Mouse (Mus musculus): Measurements from ENCODE around the gene Slc39a11. TPM values are rescaled to one million over a fixed set of nuclear protein-coding genes. Genes with fewer than 3 reads are reported as not detected.

Slc39a11 gene
- polyA plus RNA-seq, 1 experiment from 2014 or later, result 40.1 TPM

DNA sequence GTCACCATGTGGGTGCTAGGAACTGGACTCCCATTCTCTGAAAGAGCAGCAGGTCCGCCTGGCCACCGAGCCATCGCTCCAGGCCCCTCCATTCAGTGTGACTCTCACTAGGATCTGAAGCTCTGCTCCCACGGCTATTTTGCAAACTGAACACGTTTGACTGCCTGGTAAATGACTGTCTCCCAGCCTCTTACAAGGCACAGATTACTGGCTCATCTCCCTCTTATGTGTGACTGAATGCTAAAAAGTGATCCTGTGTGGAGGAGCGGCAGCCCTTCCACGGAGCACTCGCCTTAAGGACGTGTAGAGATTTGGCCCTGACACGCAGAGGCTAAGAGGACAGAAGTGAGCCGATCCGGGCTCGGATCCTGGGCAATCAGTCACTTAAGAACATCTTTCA lies 96.3 kb downstream of the Slc39a11 start:
- no peaks in the 10 kb centered on the region for H3K27me3 ChIP-seq (replicated peaks; ENCODE audit: control insufficient read depth, insufficient read depth, low read length)
- H3K4me3 ChIP-seq (ENCODE audit: low read length), result no peak overlapping the region
- 0 out of 2 replicates have a peak, but pooled peaks have one; percentile 19 for ATAC-seq
- H3K9me3 ChIP-seq (ENCODE audit: control insufficient read depth, low read length), result no peaks in the 10 kb centered on the region
- no peaks in the 10 kb centered on the region for H3K36me3 ChIP-seq (ENCODE audit: control insufficient read depth, insufficient read depth, low read length)
- H3K27ac ChIP-seq (ENCODE audit: low read depth, low read length), result peak overlapping the region; percentile 29
- WGBS, result 65% methylated on average over 13 of the region's 13 CpGs
- no peak overlapping the region for H3K4me2 ChIP-seq (ENCODE audit: low read length)
- no peak overlapping the region for H3K9ac ChIP-seq (ENCODE audit: low read depth, low read length)
- H3K4me1 ChIP-seq (ENCODE audit: control insufficient read depth, insufficient read depth, low read depth, low read length), result peaks cover 20% of the 10 kb centered on the region

DNA sequence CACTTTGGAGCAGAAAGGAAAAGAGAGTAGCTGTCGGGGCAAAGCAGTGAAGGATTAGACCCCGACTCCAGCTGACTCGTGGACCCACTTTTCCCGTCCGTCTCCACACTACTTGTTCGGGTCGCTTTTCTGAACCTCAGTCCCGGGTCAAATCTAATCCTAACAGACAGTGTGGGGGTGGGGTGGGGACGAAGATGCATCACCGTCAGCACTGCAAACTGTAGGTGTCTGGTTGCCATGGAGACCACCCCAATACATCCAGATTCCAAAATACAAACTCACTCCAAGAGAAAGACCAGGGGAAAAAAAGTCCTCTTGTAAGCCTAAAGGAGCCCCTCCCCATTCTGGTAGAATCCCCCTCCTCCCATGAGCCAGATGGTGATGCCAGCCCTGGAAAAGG lies 97.3 kb downstream of the Slc39a11 start:
- Histone ChIP-seq H3K9ac (ENCODE audit: low read depth, low read length) (no peak overlapping the region), H3K9me3 (ENCODE audit: control insufficient read depth, low read length) (no peaks in the 10 kb centered on the region), H3K4me3 (ENCODE audit: low read length) (no peak overlapping the region), H3K27me3 (replicated peaks; ENCODE audit: control insufficient read depth, insufficient read depth, low read length) (no peaks in the 10 kb centered on the region), H3K4me1 (ENCODE audit: control insufficient read depth, insufficient read depth, low read depth, low read length) (peaks cover 20% of the 10 kb centered on the region), H3K4me2 (ENCODE audit: low read length) (no peak overlapping the region), H3K27ac (ENCODE audit: low read depth, low read length) (no peak overlapping the region), H3K36me3 (ENCODE audit: control insufficient read depth, insufficient read depth, low read length) (no peaks in the 10 kb centered on the region)
- ATAC-seq, result no peak
- WGBS, result 68% methylated on average over 10 of the region's 10 CpGs

DNA sequence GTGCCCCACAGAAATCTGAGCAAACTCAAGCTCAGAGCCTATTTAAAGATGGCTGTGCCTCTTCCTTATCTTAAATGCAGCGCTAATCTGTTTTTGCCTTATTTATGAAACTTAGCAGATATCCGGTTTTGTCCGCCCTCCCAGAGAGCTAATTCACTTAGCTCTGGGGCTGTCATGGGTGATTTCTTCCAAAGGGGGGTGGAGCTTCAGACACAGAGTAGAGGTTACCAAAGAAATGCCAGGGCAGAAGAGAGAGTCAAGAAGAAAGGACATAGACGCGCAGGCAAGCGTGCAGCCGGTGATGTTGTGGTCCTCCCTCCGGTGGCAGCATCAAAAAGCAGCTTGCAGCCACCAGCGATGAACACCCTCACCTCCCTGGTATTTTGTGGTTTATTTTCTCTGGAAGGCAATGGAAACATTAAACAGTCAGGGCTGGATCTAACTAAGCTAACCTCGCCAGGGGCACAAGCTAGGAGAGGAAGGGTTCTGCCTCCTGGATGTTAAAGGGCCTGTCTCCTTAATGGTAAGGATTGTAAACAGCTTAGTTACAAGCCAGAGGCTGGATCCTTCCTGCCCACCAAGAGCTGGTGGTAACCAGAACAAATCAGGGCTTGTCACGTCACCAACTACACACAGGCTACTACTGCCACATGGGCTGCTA lies 103.5 kb downstream of the Slc39a11 start:
- WGBS, result 80% methylated on average over 11 of the region's 11 CpGs
- no peak for ATAC-seq
- Histone ChIP-seq H3K36me3 (ENCODE audit: control insufficient read depth, insufficient read depth, low read length) (no peaks in the 10 kb centered on the region), H3K4me3 (ENCODE audit: low read length) (no peak overlapping the region), H3K4me1 (ENCODE audit: control insufficient read depth, insufficient read depth, low read depth, low read length) (no peaks in the 10 kb centered on the region; the same call in 1 of the 2 replicates), H3K27ac (ENCODE audit: low read depth, low read length) (no peak overlapping the region), H3K27me3 (replicated peaks; ENCODE audit: control insufficient read depth, insufficient read depth, low read length) (no peaks in the 10 kb centered on the region), H3K9ac (ENCODE audit: low read depth, low read length) (no peak overlapping the region), H3K4me2 (ENCODE audit: low read length) (no peak overlapping the region), H3K9me3 (ENCODE audit: control insufficient read depth, low read length) (no peaks in the 10 kb centered on the region)

DNA sequence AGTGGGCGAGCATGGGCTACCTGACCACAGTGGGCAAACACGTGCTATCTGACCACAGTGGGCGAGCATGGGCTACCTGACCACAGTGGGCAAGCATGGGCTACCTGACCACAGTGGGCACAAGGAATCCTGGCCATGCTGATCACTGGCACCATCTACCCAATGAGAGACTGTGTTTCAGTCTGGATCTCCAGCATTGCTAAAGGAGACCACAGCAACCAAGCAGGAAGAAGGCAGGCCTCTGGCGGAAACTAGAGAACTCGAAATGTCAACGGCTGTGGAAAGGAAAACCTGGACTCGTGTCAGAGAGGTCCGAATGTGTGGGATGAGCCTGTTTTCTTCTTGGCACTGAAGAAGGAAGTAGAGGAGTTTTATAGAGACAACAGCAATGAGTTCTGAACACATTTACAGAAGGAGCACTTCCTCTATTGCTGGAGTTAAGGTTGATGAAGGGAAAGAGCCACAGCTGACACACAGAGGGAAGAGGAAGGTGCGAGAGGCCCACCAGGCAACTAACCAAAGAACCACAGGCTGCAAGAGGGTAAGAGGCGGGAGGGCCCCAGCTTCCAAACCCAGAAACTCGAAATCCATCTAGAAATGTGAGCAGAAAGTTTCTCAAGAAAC lies 105.8 kb downstream of the Slc39a11 start:
- no peak for ATAC-seq
- H3K27ac ChIP-seq (ENCODE audit: low read depth, low read length), result no peak overlapping the region
- H3K36me3 ChIP-seq (ENCODE audit: control insufficient read depth, insufficient read depth, low read length), result no peaks in the 10 kb centered on the region
- H3K9me3 ChIP-seq (ENCODE audit: control insufficient read depth, low read length), result no peaks in the 10 kb centered on the region
- H3K4me2 ChIP-seq (ENCODE audit: low read length), result no peak overlapping the region
- H3K9ac ChIP-seq (ENCODE audit: low read depth, low read length), result no peak overlapping the region
- WGBS, result 94% methylated on average over 11 of the region's 11 CpGs
- H3K4me3 ChIP-seq (ENCODE audit: low read length), result no peak overlapping the region
- no peaks in the 10 kb centered on the region for H3K27me3 ChIP-seq (replicated peaks; ENCODE audit: control insufficient read depth, insufficient read depth, low read length)
- H3K4me1 ChIP-seq (ENCODE audit: control insufficient read depth, insufficient read depth, low read depth, low read length), result no peaks in the 10 kb centered on the region; the same call in 1 of the 2 replicates

DNA sequence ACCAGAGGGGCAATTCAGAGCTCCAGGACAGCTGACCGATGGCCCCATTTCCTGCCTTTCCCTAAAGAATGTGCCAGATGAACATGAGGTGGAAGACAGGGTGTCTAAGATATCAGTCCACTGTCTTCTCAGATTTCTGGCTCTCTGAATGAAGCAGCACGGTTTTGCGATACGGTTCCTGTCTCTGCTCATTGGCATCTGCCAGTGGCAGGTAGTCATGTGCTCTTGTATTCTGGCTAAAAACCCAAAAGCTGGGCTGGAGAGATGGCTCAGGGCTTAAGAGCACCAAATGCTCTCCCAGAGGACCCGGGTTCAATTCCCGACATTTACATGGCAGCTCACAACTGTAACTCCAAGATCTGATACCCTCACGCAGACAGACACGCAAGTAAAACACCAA lies 108.8 kb downstream of the Slc39a11 start:
- no peak for ATAC-seq
- WGBS, result 95% methylated on average over 8 of the region's 8 CpGs

DNA sequence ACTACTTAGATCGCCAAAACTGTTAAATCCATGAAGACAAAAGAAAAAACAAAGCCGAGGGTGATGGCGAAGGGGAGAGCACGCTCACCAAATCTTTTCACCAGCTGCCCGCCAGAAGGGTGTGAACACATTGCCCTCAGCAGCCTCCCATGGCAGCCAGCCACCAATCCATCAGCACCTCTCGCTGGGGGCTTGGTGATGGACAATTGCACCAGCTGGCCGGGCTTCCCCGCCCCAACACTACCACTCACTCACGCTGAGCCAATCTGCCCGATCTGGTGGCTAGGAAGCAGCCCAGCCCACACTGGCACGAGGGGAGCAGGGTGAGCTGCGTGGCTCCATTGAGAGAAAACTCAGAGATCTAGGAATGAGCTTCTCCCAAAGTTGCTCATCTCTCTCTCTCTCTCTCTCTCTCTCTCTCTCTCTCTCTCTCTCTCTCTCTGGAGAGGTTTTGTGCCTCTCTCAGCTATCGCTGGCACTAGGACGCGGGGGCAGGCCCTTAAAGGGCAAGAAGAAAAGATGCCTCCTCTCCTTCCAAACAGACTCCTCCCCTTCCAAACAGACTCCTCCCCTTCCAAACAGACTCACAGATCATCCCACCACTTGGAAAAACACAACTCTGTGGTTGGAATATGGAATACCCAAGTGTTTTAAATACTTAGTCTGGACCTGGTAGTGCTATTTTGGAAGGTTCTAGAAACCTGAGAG lies 110.2 kb downstream of the Slc39a11 start:
- peak; percentile 93 for ATAC-seq
- no peak overlapping the region for H3K9ac ChIP-seq (ENCODE audit: low read depth, low read length)
- no peaks in the 10 kb centered on the region for H3K27me3 ChIP-seq (replicated peaks; ENCODE audit: control insufficient read depth, insufficient read depth, low read length)
- H3K4me1 ChIP-seq (ENCODE audit: control insufficient read depth, insufficient read depth, low read depth, low read length), result no peaks in the 10 kb centered on the region
- H3K36me3 ChIP-seq (ENCODE audit: control insufficient read depth, insufficient read depth, low read length), result no peaks in the 10 kb centered on the region
- no peak overlapping the region for H3K4me2 ChIP-seq (ENCODE audit: low read length)
- H3K4me3 ChIP-seq (ENCODE audit: low read length), result no peak overlapping the region
- H3K27ac ChIP-seq (ENCODE audit: low read depth, low read length), result peak overlapping the region; percentile 60
- WGBS, result 24% methylated on average over 15 of the region's 15 CpGs
- no peaks in the 10 kb centered on the region for H3K9me3 ChIP-seq (ENCODE audit: control insufficient read depth, low read length)

More for the DNA sequence above, 108.8 kb downstream of the Slc39a11 start:
- Histone ChIP-seq H3K9ac (ENCODE audit: low read depth, low read length) (no peak overlapping the region), H3K36me3 (ENCODE audit: control insufficient read depth, insufficient read depth, low read length) (no peaks in the 10 kb centered on the region), H3K9me3 (ENCODE audit: control insufficient read depth, low read length) (no peaks in the 10 kb centered on the region), H3K27ac (ENCODE audit: low read depth, low read length) (no peak overlapping the region), H3K27me3 (replicated peaks; ENCODE audit: control insufficient read depth, insufficient read depth, low read length) (no peaks in the 10 kb centered on the region), H3K4me3 (ENCODE audit: low read length) (no peak overlapping the region), H3K4me1 (ENCODE audit: control insufficient read depth, insufficient read depth, low read depth, low read length) (no peaks in the 10 kb centered on the region), H3K4me2 (ENCODE audit: low read length) (no peak overlapping the region)

DNA sequence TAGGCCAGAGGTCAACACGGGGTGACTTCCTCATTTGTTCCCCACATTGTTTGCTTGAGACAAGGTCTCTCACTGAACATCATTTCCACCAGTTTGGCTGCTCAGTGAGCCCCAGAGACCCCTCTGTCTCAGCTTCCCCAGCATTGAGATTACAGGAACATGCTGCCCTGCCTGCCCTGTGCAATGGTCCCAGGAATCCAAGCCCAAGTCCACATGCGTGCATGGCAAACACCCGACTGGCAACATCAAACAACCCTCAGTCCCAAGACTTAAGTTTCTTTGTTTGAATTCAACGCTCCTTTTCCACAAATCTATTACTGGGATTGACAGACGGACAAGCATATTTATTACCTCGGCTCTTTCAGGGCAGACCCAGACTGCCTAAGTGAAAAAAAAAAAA lies 110.8 kb downstream of the Slc39a11 start:
- ATAC-seq, result peak; percentile 21; the same call in 1 of the 2 replicates
- 36% methylated on average over 6 of the region's 6 CpGs for WGBS
- Histone ChIP-seq H3K9ac (ENCODE audit: low read depth, low read length) (no peak overlapping the region), H3K4me2 (ENCODE audit: low read length) (no peak overlapping the region), H3K4me1 (ENCODE audit: control insufficient read depth, insufficient read depth, low read depth, low read length) (peaks cover 4% of the 10 kb centered on the region; the same call in 1 of the 2 replicates), H3K4me3 (ENCODE audit: low read length) (no peak overlapping the region), H3K27ac (ENCODE audit: low read depth, low read length) (peak overlapping the region; percentile 60), H3K9me3 (ENCODE audit: control insufficient read depth, low read length) (no peaks in the 10 kb centered on the region), H3K36me3 (ENCODE audit: control insufficient read depth, insufficient read depth, low read length) (no peaks in the 10 kb centered on the region), H3K27me3 (replicated peaks; ENCODE audit: control insufficient read depth, insufficient read depth, low read length) (no peaks in the 10 kb centered on the region)

DNA sequence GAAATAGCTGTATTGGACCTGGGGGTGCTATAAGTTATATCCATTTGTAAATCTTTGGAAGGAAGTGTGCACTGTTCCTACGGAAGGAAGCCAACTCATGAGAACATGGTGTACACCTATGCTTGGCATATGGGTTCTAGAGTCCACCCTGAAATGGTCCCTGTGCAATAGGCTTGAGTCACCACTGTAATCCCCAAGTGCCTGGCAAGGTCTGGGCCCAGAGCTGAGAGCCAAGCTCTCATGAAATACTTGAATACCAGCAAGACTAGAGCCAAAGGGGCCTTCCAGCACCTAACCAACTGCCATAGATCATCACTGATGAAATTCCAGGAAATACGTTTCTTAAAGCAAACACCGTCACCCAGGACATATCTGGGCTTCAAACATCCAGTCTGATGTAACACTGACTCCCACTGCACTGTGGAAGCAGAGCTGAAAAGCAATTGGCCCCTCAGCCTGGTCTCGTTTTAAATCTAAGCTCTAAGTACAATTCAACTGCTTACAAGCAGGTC lies 111.4 kb downstream of the Slc39a11 start:
- Histone ChIP-seq H3K36me3 (ENCODE audit: control insufficient read depth, insufficient read depth, low read length) (no peaks in the 10 kb centered on the region), H3K9ac (ENCODE audit: low read depth, low read length) (no peak overlapping the region), H3K27me3 (replicated peaks; ENCODE audit: control insufficient read depth, insufficient read depth, low read length) (no peaks in the 10 kb centered on the region), H3K9me3 (ENCODE audit: control insufficient read depth, low read length) (no peaks in the 10 kb centered on the region), H3K27ac (ENCODE audit: low read depth, low read length) (no peak overlapping the region), H3K4me1 (ENCODE audit: control insufficient read depth, insufficient read depth, low read depth, low read length) (peaks cover 4% of the 10 kb centered on the region; the same call in 1 of the 2 replicates), H3K4me2 (ENCODE audit: low read length) (no peak overlapping the region), H3K4me3 (ENCODE audit: low read length) (no peak overlapping the region)
- ATAC-seq, result no peak
- 92% methylated on average over 4 of the region's 4 CpGs for WGBS

DNA sequence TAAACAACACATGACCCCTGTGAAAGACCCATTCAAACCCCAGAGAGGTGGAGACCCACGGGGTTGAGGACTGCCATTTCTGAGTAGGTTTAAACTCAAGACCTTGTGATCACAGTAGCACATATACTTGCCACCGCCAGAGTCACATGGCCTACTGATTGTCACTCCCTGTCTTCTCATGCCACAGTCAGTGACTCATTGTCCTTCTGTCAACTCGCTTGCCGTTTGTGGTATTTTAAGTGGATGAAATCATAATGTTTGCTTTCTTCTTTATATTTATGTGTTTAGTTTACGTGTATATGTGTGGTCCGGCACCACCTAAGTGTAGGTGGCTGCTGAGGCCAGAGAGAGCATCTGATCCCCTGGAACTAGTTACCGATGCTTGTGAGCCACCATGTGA lies 112.2 kb downstream of the Slc39a11 start:
- Histone ChIP-seq H3K27ac (ENCODE audit: low read depth, low read length) (no peak overlapping the region), H3K4me2 (ENCODE audit: low read length) (no peak overlapping the region), H3K27me3 (replicated peaks; ENCODE audit: control insufficient read depth, insufficient read depth, low read length) (no peaks in the 10 kb centered on the region), H3K9ac (ENCODE audit: low read depth, low read length) (no peak overlapping the region), H3K4me1 (ENCODE audit: control insufficient read depth, insufficient read depth, low read depth, low read length) (peaks cover 4% of the 10 kb centered on the region; the same call in 1 of the 2 replicates), H3K9me3 (ENCODE audit: control insufficient read depth, low read length) (no peaks in the 10 kb centered on the region), H3K36me3 (ENCODE audit: control insufficient read depth, insufficient read depth, low read length) (no peaks in the 10 kb centered on the region), H3K4me3 (ENCODE audit: low read length) (no peak overlapping the region)
- 97% methylated on average over 7 of the region's 7 CpGs for WGBS
- ATAC-seq, result no peak

Data from hindbrain, embryonic 16.5 days (tissue).